Mouse (Mus musculus) brain, adult 2 months (tissue): ENCODE measurements around the gene Fbln1.

Source experiments
- DNase-seq: peaks from one replicate; pipeline ENCODE4 v3.0.0; 2011; ENCODE audit warnings: low read depth, low spot score

The Fbln1 gene

GRCm38 (mm10) chr15:85206703-85207075, 940 bp downstream of the Fbln1 start:
- DNase-seq: no peak

- DNase-seq: no peak
Measured at GRCm38 (mm10) chr15:85207081-85207480, 1.3 kb downstream of the Fbln1 start.

GRCm38 (mm10) chr15:85207763-85208162, 2.0 kb downstream of the Fbln1 start:
- DNase-seq: peak; percentile 29

- DNase-seq: no peak
Measured at GRCm38 (mm10) chr15:85208332-85208731, 2.6 kb downstream of the Fbln1 start.

DNA sequence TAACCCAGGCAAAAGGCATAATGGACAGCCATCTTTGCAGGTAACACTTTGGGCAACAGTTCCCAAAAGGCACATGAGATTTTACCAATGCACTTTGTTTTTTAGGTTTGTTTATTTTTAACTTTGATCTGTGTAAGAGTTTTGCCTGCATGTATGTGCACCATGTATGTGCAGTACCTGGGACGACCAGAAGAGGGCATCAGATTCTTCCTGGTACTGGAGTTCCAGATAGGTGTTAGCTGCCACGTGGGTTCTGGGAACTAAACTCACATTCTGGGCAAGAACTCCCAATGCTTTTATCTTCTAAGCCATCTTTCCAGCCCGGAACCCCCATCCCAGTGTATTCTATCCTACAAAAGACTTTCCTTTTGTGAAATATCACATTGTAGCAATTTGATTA, 3.6 kb downstream of the Fbln1 start:
- no peak for DNase-seq

GRCm38 (mm10) chr15:85210686-85211085, 4.9 kb downstream of the Fbln1 start:
- DNase-seq: no peak

- no peak for DNase-seq
Measured at GRCm38 (mm10) chr15:85211101-85211760, 5.5 kb downstream of the Fbln1 start.

GRCm38 (mm10) chr15:85216069-85216813, 10.5 kb downstream of the Fbln1 start:
- no peak for DNase-seq

- no peak for DNase-seq
Measured at GRCm38 (mm10) chr15:85218617-85219265, 13.0 kb downstream of the Fbln1 start.

DNA sequence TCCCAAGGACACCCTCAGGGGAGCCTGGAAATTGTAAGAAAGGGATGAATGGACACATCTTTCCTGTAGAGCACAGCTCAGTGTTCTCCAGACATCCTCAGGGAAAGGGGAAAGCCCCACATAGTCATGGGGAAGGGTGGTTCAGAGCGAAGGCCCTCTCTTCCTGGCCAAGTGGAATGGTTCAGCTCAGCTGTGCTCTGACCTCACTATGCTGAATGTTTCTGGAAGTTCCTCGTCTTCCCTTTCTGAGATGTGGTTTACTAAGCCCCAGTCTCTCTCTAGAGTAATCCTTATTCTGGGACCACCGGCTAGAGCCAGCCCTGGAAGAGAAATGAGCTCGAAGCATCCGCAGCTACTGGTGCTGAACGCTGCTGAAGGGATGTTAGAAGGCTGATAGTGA, 14.6 kb downstream of the Fbln1 start:
- no peak for DNase-seq

DNA sequence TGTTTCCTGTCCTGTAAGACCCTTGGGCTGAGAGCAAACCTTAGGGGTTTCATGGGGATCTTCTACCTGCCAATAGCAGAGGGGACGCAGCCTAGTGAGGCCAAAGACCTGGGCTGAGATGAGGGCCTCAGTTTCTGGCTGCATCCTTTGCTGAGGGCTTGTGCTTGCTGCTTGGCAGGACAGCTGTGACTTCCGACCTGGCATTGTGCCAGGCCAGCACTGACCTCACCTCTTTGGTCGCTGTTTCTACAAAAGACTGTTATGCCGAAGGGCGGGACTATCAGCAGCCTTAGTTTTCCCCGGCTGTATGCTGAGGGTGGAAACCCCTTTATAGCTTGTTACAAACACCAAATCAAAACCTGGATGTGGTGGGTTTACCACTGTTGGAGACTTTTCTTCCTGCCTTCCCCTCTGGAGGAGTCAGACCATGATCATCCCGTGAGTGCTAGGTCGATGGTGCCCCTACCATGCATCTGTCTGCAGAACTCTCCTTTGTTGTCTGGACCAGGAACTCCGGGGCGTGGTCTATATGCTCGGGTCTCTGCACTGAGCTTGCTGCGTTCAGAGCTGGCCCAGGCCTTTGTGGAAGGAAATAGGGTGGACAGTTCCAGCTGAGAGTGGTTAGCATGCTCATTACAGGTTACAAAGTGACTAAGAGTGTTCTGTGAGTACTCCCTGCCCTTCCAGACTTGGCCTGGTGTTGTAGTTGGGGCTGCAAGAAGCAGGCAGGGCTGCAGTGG, 15.5 kb downstream of the Fbln1 start:
- peak; percentile 24 for DNase-seq

GRCm38 (mm10) chr15:85225693-85226092, 19.9 kb downstream of the Fbln1 start:
- no peak for DNase-seq

DNA sequence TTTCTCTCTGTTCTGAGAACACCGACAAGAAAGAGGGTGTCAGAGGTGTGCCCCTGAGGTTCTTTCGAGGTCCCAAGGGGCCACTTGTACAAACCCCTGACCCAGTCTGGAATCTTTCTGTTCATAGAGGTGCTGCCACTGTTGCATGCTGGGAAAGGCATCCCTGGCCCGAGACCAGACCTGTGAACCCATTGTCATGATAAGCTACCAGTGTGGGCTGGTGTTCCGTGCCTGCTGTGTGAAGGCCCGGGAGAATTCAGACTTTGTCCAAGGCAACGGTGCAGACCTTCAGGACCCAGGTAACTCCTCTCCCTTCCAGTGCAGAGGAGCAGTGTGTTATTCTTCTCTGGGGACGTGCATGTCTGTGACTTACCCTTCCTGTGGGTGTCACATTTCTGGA, 21.1 kb downstream of the Fbln1 start:
- no peak for DNase-seq

GRCm38 (mm10) chr15:85228568-85228967, 22.8 kb downstream of the Fbln1 start:
- no peak for DNase-seq

DNA sequence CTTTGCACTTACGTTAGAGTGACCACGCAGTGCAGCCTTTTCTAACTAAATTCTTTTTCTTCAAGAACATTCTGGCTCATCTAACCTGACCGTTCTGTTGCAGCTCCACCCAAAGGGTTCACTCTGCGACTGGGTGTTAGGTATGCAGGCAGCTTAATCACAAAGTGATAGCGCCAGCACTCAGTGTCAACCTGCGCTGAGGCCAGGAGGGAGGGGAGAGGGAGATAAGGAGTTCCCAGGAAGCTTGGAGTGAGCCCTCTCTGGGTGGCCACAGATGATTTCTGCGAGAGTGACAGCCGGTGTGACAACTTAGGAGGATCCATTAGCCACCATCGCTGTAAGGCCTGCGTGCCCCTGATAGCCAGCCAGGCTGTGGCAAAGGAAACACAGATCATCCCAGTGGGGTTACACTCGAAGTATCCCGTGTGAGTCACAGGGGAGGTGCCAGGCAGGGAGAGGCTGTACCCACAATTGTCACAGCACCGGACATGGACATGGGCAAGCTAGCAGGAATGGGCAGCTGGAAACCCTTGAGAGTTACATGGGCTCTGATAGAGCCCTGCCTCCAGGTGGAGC, 24.3 kb downstream of the Fbln1 start:
- no peak for DNase-seq

- no peak for DNase-seq
Measured at GRCm38 (mm10) chr15:85230613-85231012, 24.9 kb downstream of the Fbln1 start.

DNA sequence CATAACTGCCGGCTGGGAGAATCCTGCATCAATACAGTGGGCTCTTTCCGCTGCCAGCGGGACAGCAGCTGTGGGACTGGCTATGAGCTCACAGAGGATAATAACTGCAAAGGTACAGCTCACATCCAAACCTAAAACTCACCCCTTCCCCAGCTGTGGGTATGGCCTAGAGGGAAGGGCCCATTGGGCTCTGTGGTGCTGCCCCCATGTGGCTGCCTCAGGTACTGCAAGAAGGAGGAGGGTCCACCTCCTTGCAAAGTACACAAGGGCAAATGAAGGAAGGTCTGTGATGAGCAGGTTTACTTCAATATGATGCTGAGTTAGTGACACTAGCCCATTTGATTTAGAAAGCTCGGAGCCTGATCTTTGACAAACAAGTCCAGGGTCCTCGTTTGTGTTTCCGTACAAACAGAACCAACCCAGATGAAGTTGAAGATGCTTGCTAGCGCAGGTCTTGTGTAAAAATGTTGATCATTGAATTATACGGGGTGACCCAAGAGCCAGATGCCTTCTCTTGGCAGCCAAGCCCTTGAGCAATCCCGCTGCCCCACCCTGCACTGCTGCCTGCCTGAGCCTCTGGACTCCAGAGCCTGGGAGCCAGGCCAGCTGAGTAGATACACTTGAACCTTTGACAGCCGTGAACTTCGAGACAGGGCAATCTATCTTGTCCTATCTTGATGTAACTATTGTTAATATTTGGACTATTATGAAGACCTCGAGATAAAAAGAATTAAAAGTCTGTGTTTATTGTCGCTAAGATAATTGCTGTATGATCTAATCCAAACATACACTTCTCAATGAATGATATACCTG, 25.9 kb downstream of the Fbln1 start:
- DNase-seq: no peak

DNA sequence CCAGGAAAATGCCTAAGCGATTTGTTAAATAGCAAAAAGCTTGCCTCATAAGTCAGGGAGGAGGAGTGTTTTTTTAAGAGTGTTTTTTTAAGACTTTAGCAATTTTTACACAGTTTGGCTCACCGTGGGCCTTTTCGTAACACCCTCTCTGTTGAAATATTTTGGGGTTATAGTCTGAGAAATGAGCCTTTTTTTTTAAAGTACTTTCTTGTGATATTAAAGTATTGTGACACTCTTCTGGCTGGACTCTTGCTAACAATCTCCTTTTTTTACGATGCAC, 26.4 kb downstream of the Fbln1 start:
- DNase-seq: no peak

GRCm38 (mm10) chr15:85232543-85233250, 26.9 kb downstream of the Fbln1 start:
- DNase-seq: no peak

DNA sequence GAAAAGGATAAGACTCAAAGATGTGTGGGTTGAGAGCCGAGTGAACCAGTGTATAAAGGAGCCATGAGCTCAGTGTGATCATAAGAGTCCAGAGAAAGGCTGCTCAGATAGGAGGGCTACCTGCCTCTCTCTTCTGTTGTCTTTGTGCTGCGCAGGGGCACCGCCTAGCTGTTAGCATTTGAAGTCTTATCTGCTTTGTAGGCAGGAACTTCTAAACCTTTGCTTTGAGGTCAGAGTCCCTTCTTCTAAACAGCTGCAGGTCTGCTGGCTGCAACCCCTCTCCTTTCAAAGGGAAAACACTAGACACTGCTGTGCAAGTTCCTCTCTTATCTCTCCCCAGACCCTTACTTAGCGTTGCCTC, 27.5 kb downstream of the Fbln1 start:
- no peak for DNase-seq

DNA sequence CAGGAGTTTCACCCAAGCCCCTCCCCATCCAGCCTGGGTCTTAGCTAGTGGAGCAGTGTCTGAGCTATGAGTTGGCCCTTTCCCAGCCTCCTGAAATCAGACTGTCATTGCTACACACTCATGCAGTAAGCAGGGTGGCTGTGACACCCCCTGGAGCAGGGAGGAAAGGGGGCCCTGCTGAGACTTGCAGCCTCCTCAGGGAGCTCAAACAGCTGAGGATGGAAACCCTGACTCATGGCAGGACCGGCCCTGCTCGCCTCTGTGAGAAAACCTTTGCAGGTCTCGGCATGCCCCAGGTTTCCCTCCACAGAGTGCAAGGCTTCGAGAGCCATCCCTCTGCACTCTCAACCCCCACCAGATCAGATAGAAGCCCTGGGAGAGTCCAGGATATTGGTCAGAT, 27.9 kb downstream of the Fbln1 start:
- DNase-seq: peak; percentile 14
